Mouse (Mus musculus): Measurements from ENCODE around the gene Itga9. TPM values are rescaled to one million over a fixed set of nuclear protein-coding genes. Genes with fewer than 3 reads are reported as not detected.

Itga9 gene
- 1 to 10 TPM; 3.6 to 4.7 TPM for total RNA-seq (2021)
- long read RNA-seq, experiment 1, partial matches to known transcripts = 0 of 3 reads
- long read RNA-seq, experiment 1, other reads (novel, unspliced or antisense) = 3 of 3 reads
- long read RNA-seq, experiment 2, partial matches to known transcripts = 0 of 2 reads
- long read RNA-seq, experiment 2, other reads (novel, unspliced or antisense) = 2 of 2 reads

GRCm38 (mm10) chr9:118606148-118606816 lies at the start of gene Itga9:
Gene Itga9 (plus strand): TSS chr9:118606690.
- Histone ChIP-seq H3K4me3 (peak within 1 kb of the TSS; percentile 55), H3K27ac (no peak within 1 kb of the TSS; the same call in 1 of the 2 replicates)
- peak in 1 of 2 experiments; percentile 68 for DNase-seq (ENCODE audit: low spot score in 2 of 2)
- TF ChIP-seq CTCF (conservative IDR thresholded peaks at IDR 0.05) = peak; percentile 89

- peak; percentile 29 for TF ChIP-seq CTCF (conservative IDR thresholded peaks at IDR 0.05)
- no peak overlapping the region for H3K4me3 ChIP-seq
- H3K27ac ChIP-seq = peak overlapping the region; percentile 69
- DNase-seq (ENCODE audit: low spot score in 2 of 2) = peak; percentile 43 to 49
Measured at GRCm38 (mm10) chr9:118556951-118557780, 49.3 kb upstream of the Itga9 start.

- TF ChIP-seq CTCF (conservative IDR thresholded peaks at IDR 0.05) = no peak
- Histone ChIP-seq H3K4me3 (no peak overlapping the region), H3K27ac (no peak overlapping the region)
- DNase-seq (ENCODE audit: low spot score in 2 of 2) = no peak
Measured at GRCm38 (mm10) chr9:118563356-118563755, 43.1 kb upstream of the Itga9 start.

GRCm38 (mm10) chr9:118563866-118564265 lies 42.6 kb upstream of the Itga9 start:
- no peak overlapping the region for H3K27ac ChIP-seq
- no peak overlapping the region for H3K4me3 ChIP-seq
- no peak for DNase-seq (ENCODE audit: low spot score in 2 of 2)
- no peak for TF ChIP-seq CTCF (conservative IDR thresholded peaks at IDR 0.05)

- Histone ChIP-seq H3K27ac (no peak overlapping the region), H3K4me3 (no peak overlapping the region)
- TF ChIP-seq CTCF (conservative IDR thresholded peaks at IDR 0.05) = no peak
- DNase-seq (ENCODE audit: low spot score in 2 of 2) = no peak
Measured at GRCm38 (mm10) chr9:118564696-118565095, 41.8 kb upstream of the Itga9 start.

GRCm38 (mm10) chr9:118569328-118569727 lies 37.2 kb upstream of the Itga9 start:
- peak in 1 of 2 experiments; percentile 44 for DNase-seq (ENCODE audit: low spot score in 2 of 2)
- TF ChIP-seq CTCF (conservative IDR thresholded peaks at IDR 0.05) = no peak
- H3K27ac ChIP-seq = no peak overlapping the region; the same call in 1 of the 2 replicates
- no peak overlapping the region for H3K4me3 ChIP-seq

- Histone ChIP-seq H3K27ac (no peak overlapping the region), H3K4me3 (no peak overlapping the region)
- no peak for DNase-seq (ENCODE audit: low spot score in 2 of 2)
- TF ChIP-seq CTCF (conservative IDR thresholded peaks at IDR 0.05) = peak; percentile 65
Measured at GRCm38 (mm10) chr9:118570865-118571264, 35.6 kb upstream of the Itga9 start.

GRCm38 (mm10) chr9:118571701-118572100 lies 34.8 kb upstream of the Itga9 start:
- no peak for TF ChIP-seq CTCF (conservative IDR thresholded peaks at IDR 0.05)

GRCm38 (mm10) chr9:118574911-118575310 lies 31.6 kb upstream of the Itga9 start:
- no peak for TF ChIP-seq CTCF (conservative IDR thresholded peaks at IDR 0.05)

More at GRCm38 (mm10) chr9:118571701-118572100, 34.8 kb upstream of the Itga9 start:
- no peak for DNase-seq (ENCODE audit: low spot score in 2 of 2)
- Histone ChIP-seq H3K4me3 (no peak overlapping the region), H3K27ac (no peak overlapping the region)

GRCm38 (mm10) chr9:118580371-118580770 lies 26.1 kb upstream of the Itga9 start:
- DNase-seq (ENCODE audit: low spot score in 2 of 2) = no peak
- no peak overlapping the region for H3K27ac ChIP-seq
- TF ChIP-seq CTCF (conservative IDR thresholded peaks at IDR 0.05) = no peak
- no peak overlapping the region for H3K4me3 ChIP-seq

More at GRCm38 (mm10) chr9:118574911-118575310, 31.6 kb upstream of the Itga9 start:
- no peak overlapping the region for H3K27ac ChIP-seq
- DNase-seq (ENCODE audit: low spot score in 2 of 2) = peak in 1 of 2 experiments; percentile 37
- no peak overlapping the region for H3K4me3 ChIP-seq

- DNase-seq (ENCODE audit: low spot score in 2 of 2) = no peak
- Histone ChIP-seq H3K27ac (no peak overlapping the region), H3K4me3 (no peak overlapping the region)
- no peak for TF ChIP-seq CTCF (conservative IDR thresholded peaks at IDR 0.05)
Measured at GRCm38 (mm10) chr9:118582757-118583156, 23.7 kb upstream of the Itga9 start.

GRCm38 (mm10) chr9:118584838-118585237 lies 21.7 kb upstream of the Itga9 start:
- no peak for DNase-seq (ENCODE audit: low spot score in 2 of 2)
- Histone ChIP-seq H3K4me3 (no peak overlapping the region), H3K27ac (no peak overlapping the region)
- no peak for TF ChIP-seq CTCF (conservative IDR thresholded peaks at IDR 0.05)

GRCm38 (mm10) chr9:118585998-118586397 lies 20.5 kb upstream of the Itga9 start:
- no peak for DNase-seq (ENCODE audit: low spot score in 2 of 2)
- H3K27ac ChIP-seq = no peak overlapping the region
- no peak overlapping the region for H3K4me3 ChIP-seq
- TF ChIP-seq CTCF (conservative IDR thresholded peaks at IDR 0.05) = no peak

Data from layer of hippocampus, adult 2 months (tissue).